8 mouse cellular contexts compared by ENCODE assay signal in the genomic region with DNA sequence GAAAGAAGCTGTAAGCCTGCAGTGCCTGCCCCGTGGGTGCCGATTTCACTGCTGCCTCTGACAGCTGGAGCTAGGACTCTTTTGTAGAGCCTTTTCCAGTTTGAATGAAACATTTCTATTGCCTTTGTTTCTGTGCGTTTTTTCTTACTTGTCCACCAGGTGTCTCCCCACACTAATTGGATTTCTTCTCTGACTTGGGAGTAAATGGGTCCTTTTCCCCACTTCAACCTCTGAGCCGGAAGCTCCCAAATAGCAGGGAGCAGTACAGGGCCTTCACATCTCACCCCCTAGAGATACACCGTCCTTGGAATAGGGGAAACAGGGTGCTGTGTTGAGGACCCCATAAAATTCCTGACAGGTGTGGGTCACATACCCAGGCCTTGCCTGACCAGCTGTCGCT. TPM values are rescaled to one million over a fixed set of nuclear protein-coding genes. Genes with fewer than 3 reads are reported as not detected.
DNase-seq lines count a peak whose midpoint lies in the region; ATAC-seq and TF ChIP-seq lines count a peak whose summit lies in the region.

No protein-coding gene starts in this region.

- DNase-seq in kidney, adult 2 months = peak; percentile 70
- DNase-seq in kidney, postnatal 14 days = no peak
- DNase-seq in embryonic facial prominence, embryonic 11.5 days (ENCODE audit: low spot score) = peak; percentile 72
- DNase-seq in kidney, adult 9 months = peak; percentile 60
- peak; percentile 70 for DNase-seq in midbrain, postnatal 0 days (ENCODE audit: low spot score)
- DNase-seq in cerebellum, adult 11-12 months = no peak

- no peak overlapping the region for H3K4me2 ChIP-seq in embryonic facial prominence, embryonic 11.5 days (ENCODE audit: low read depth, low read length)
- no peak overlapping the region for H3K4me2 ChIP-seq in midbrain, postnatal 0 days (ENCODE audit: low read depth, low read length, poor library complexity, severe bottlenecking)

- H3K4me3 ChIP-seq in kidney, adult 2 months (ENCODE audit: insufficient read depth, low read depth, low read length) = no peak overlapping the region
- no peak overlapping the region for H3K4me3 ChIP-seq in embryonic facial prominence, embryonic 11.5 days (ENCODE audit: low read depth, low read length)
- no peak overlapping the region for H3K4me3 ChIP-seq in midbrain, postnatal 0 days (ENCODE audit: low read depth, low read length)

- H3K27me3 ChIP-seq in kidney, adult 2 months (replicated peaks; ENCODE audit: control insufficient read depth, insufficient read depth, low read length) = no peaks in the 10 kb centered on the region
- H3K27me3 ChIP-seq in embryonic facial prominence, embryonic 11.5 days (ENCODE audit: control insufficient read depth, insufficient read depth, low read length) = no peaks in the 10 kb centered on the region
- H3K27me3 ChIP-seq in midbrain, postnatal 0 days (ENCODE audit: insufficient read depth, low read length) = no peaks in the 10 kb centered on the region

- peak; percentile 18; the same call in 1 of the 2 replicates for TF ChIP-seq CTCF in kidney, adult 2 months (conservative IDR thresholded peaks at IDR 0.05; ENCODE audit: insufficient read depth, insufficient read length, low read depth, low read length)
- peak; percentile 79 for TF ChIP-seq CTCF in midbrain, postnatal 0 days (IDR thresholded peaks at IDR 0.05)

- H3K9ac ChIP-seq in embryonic facial prominence, embryonic 11.5 days (replicated peaks; ENCODE audit: low read length) = peak overlapping the region; percentile 39
- no peak overlapping the region for H3K9ac ChIP-seq in midbrain, postnatal 0 days (replicated peaks; ENCODE audit: low read length, poor library complexity, severe bottlenecking)

- peaks cover 13% of the 10 kb centered on the region for H3K4me1 ChIP-seq in kidney, adult 2 months (ENCODE audit: control insufficient read depth, insufficient read depth, low read length)
- H3K4me1 ChIP-seq in embryonic facial prominence, embryonic 11.5 days (ENCODE audit: control insufficient read depth, insufficient read depth, low read length) = no peaks in the 10 kb centered on the region
- peaks cover 15% of the 10 kb centered on the region for H3K4me1 ChIP-seq in midbrain, postnatal 0 days (ENCODE audit: insufficient read depth, low read length)

- H3K27ac ChIP-seq in kidney, adult 2 months (ENCODE audit: insufficient read depth, low read depth, low read length) = no peak overlapping the region
- peak overlapping the region; percentile 97; the same call in 1 of the 2 replicates for H3K27ac ChIP-seq in embryonic facial prominence, embryonic 11.5 days (replicated peaks; ENCODE audit: low read depth, low read length)
- peak overlapping the region; percentile 57; the same call in 1 of the 2 replicates for H3K27ac ChIP-seq in midbrain, postnatal 0 days (ENCODE audit: low read depth, low read length)

- TF ChIP-seq POLR2A in kidney, adult 2 months (IDR thresholded peaks at IDR 0.05; ENCODE audit: low read depth, low read length) = no peak

- no peaks in the 10 kb centered on the region for H3K9me3 ChIP-seq in embryonic facial prominence, embryonic 11.5 days (replicated peaks; ENCODE audit: control insufficient read depth, low read length)
- no peaks in the 10 kb centered on the region for H3K9me3 ChIP-seq in midbrain, postnatal 0 days (ENCODE audit: low read length)

- ATAC-seq in embryonic facial prominence, embryonic 11.5 days (replicated peaks; ENCODE audit: insufficient number of reproducible peaks, low FRiP score, low TSS enrichment, low read depth) = no peak
- ATAC-seq in midbrain, postnatal 0 days (ENCODE audit: low FRiP score) = no peak
- no peak for ATAC-seq in megakaryocyte, adult 5-6 weeks (ENCODE audit: poor library complexity, severe bottlenecking)
- no peak for ATAC-seq in erythroblast, adult 5-6 weeks (replicated peaks; ENCODE audit: low FRiP score, poor library complexity, severe bottlenecking)

- whole genome bisulfite sequencing in kidney, adult 2 months = 30% methylated on average over 6 of the region's 6 CpGs
- WGBS in embryonic facial prominence, embryonic 11.5 days = 47% methylated on average over 6 of the region's 6 CpGs
- 30% methylated on average over 6 of the region's 6 CpGs for WGBS in midbrain, postnatal 0 days

- no peaks in the 10 kb centered on the region for H3K36me3 ChIP-seq in kidney, adult 2 months (ENCODE audit: control insufficient read depth, insufficient read depth, low read length)
- peaks cover 6% of the 10 kb centered on the region for H3K36me3 ChIP-seq in embryonic facial prominence, embryonic 11.5 days (replicated peaks; ENCODE audit: control insufficient read depth, insufficient read depth, low read depth, low read length)
- peaks cover 14% of the 10 kb centered on the region for H3K36me3 ChIP-seq in midbrain, postnatal 0 days (ENCODE audit: insufficient read depth, low read length)

RNA-seq across cellular contexts. Expression of gene Lzts2, which starts 1.6 kb away (rescaled TPM):
- polyA plus RNA-seq in kidney, adult 2 months (2012; rRNA removed) = 54.7 and 74.3 TPM in 2 replicates
- polyA plus RNA-seq in embryonic facial prominence, embryonic 11.5 days (2014; fragmentation: Nextera tagmentation; extraction: Ambion mirVana) = 53.2 and 57.8 TPM in 2 replicates
- total RNA-seq in midbrain, postnatal 0 days (2014; rRNA removed) = 32.8 and 40.4 TPM in 2 replicates
- 12.9 TPM in 2 replicates for polyA plus RNA-seq in midbrain, postnatal 0 days (2015; fragmentation: Nextera tagmentation; extraction: Ambion mirVana)
- total RNA-seq in megakaryocyte, adult 5-6 weeks (2015) = 0.32 and 0.36 TPM in 2 replicates
- total RNA-seq in megakaryocyte, adult 5-6 weeks (2017) = 0.37 and 0.51 TPM in 2 replicates
- not detected in 2 replicates for total RNA-seq in erythroblast, adult 5-6 weeks (2015; ENCODE audit: low replicate concordance)
- total RNA-seq in erythroblast, adult 5-6 weeks (2017; ENCODE audit: low replicate concordance) = 0.42 and 0.60 TPM in 2 replicates

RNA-seq across cellular contexts. Expression of gene Mrpl43, which starts 6.4 kb away (rescaled TPM):
- polyA plus RNA-seq in kidney, adult 2 months (2012; rRNA removed) = 86.5 and 87.9 TPM in 2 replicates
- 62.9 and 66.8 TPM in 2 replicates for polyA plus RNA-seq in embryonic facial prominence, embryonic 11.5 days (2014; fragmentation: Nextera tagmentation; extraction: Ambion mirVana)
- total RNA-seq in midbrain, postnatal 0 days (2014; rRNA removed) = 55.7 and 87.6 TPM in 2 replicates
- 98.8 and 105 TPM in 2 replicates for polyA plus RNA-seq in midbrain, postnatal 0 days (2015; fragmentation: Nextera tagmentation; extraction: Ambion mirVana)
- total RNA-seq in megakaryocyte, adult 5-6 weeks (2015) = 35.9 and 47.9 TPM in 2 replicates
- 25.3 and 29.3 TPM in 2 replicates for total RNA-seq in megakaryocyte, adult 5-6 weeks (2017)
- 9.2 and 14.0 TPM in 2 replicates for total RNA-seq in erythroblast, adult 5-6 weeks (2015; ENCODE audit: low replicate concordance)
- 8.0 and 11.6 TPM in 2 replicates for total RNA-seq in erythroblast, adult 5-6 weeks (2017; ENCODE audit: low replicate concordance)

RNA-seq across cellular contexts. Expression of gene Twnk, which starts 7.2 kb away (rescaled TPM):
- polyA plus RNA-seq in kidney, adult 2 months (2012; rRNA removed) = 14.8 and 15.0 TPM in 2 replicates
- 18.0 and 19.7 TPM in 2 replicates for polyA plus RNA-seq in embryonic facial prominence, embryonic 11.5 days (2014; fragmentation: Nextera tagmentation; extraction: Ambion mirVana)
- total RNA-seq in midbrain, postnatal 0 days (2014; rRNA removed) = 6.1 and 6.4 TPM in 2 replicates
- 6.8 and 7.1 TPM in 2 replicates for polyA plus RNA-seq in midbrain, postnatal 0 days (2015; fragmentation: Nextera tagmentation; extraction: Ambion mirVana)
- total RNA-seq in megakaryocyte, adult 5-6 weeks (2015) = 6.2 and 6.3 TPM in 2 replicates
- total RNA-seq in megakaryocyte, adult 5-6 weeks (2017) = 6.5 and 6.8 TPM in 2 replicates
- total RNA-seq in erythroblast, adult 5-6 weeks (2015; ENCODE audit: low replicate concordance) = 0.84 and 3.5 TPM in 2 replicates
- total RNA-seq in erythroblast, adult 5-6 weeks (2017; ENCODE audit: low replicate concordance) = 1.9 and 5.2 TPM in 2 replicates

RNA-seq across cellular contexts. Expression of gene Sema4g, which starts 23.7 kb away (rescaled TPM):
- 92.2 and 119 TPM in 2 replicates for polyA plus RNA-seq in kidney, adult 2 months (2012; rRNA removed)
- polyA plus RNA-seq in embryonic facial prominence, embryonic 11.5 days (2014; fragmentation: Nextera tagmentation; extraction: Ambion mirVana) = 4.5 TPM in 2 replicates
- total RNA-seq in midbrain, postnatal 0 days (2014; rRNA removed) = 63.2 and 74.8 TPM in 2 replicates
- polyA plus RNA-seq in midbrain, postnatal 0 days (2015; fragmentation: Nextera tagmentation; extraction: Ambion mirVana) = 17.5 and 18.7 TPM in 2 replicates
- total RNA-seq in megakaryocyte, adult 5-6 weeks (2015) = not detected in 2 replicates
- total RNA-seq in megakaryocyte, adult 5-6 weeks (2017) = not detected in 2 replicates
- total RNA-seq in erythroblast, adult 5-6 weeks (2015; ENCODE audit: low replicate concordance) = not detected in 2 replicates
- 0.09 TPM in 1 of 2 replicates, not detected in the other for total RNA-seq in erythroblast, adult 5-6 weeks (2017; ENCODE audit: low replicate concordance)

RNA-seq across cellular contexts. Expression of gene Pdzd7, which starts 32.9 kb away (rescaled TPM):
- polyA plus RNA-seq in kidney, adult 2 months (2012; rRNA removed) = 0.74 and 0.99 TPM in 2 replicates
- polyA plus RNA-seq in embryonic facial prominence, embryonic 11.5 days (2014; fragmentation: Nextera tagmentation; extraction: Ambion mirVana) = 0.21 and 0.41 TPM in 2 replicates
- total RNA-seq in midbrain, postnatal 0 days (2014; rRNA removed) = 5.9 and 7.2 TPM in 2 replicates
- 2.9 and 3.4 TPM in 2 replicates for polyA plus RNA-seq in midbrain, postnatal 0 days (2015; fragmentation: Nextera tagmentation; extraction: Ambion mirVana)
- total RNA-seq in megakaryocyte, adult 5-6 weeks (2015) = not detected in 2 replicates
- total RNA-seq in megakaryocyte, adult 5-6 weeks (2017) = not detected in 2 replicates
- not detected in 2 replicates for total RNA-seq in erythroblast, adult 5-6 weeks (2015; ENCODE audit: low replicate concordance)
- total RNA-seq in erythroblast, adult 5-6 weeks (2017; ENCODE audit: low replicate concordance) = 0.28 TPM in 1 of 2 replicates, not detected in the other

Comparison
In these comparisons a context has a peak if more than half of its experiments do, and no peak if none do; other contexts are left out.
1. DNase-seq: peak in kidney, adult 2 months (single experiment), embryonic facial prominence, embryonic 11.5 days (single experiment), kidney, adult 9 months (single experiment) and midbrain, postnatal 0 days (single experiment); none in kidney, postnatal 14 days (single experiment) and cerebellum, adult 11-12 months (single experiment).
2. RNA of gene Lzts2, which starts 1.6 kb away (total RNA-seq): 32.8 to 40.4 TPM in midbrain, postnatal 0 days; 0.42 to 0.60 TPM in erythroblast, adult 5-6 weeks and 0.32 to 0.51 TPM in megakaryocyte, adult 5-6 weeks; every median in the first group is over 10 times any median in the second.